Mouse (Mus musculus): Measurements from ENCODE around the gene Med13.
"Not testable (repeated sequence)": the region's sequence is repeated elsewhere in the genome, so short reads cannot be mapped to it uniquely, and the experiment has no call there.

Gene Med13

DNA sequence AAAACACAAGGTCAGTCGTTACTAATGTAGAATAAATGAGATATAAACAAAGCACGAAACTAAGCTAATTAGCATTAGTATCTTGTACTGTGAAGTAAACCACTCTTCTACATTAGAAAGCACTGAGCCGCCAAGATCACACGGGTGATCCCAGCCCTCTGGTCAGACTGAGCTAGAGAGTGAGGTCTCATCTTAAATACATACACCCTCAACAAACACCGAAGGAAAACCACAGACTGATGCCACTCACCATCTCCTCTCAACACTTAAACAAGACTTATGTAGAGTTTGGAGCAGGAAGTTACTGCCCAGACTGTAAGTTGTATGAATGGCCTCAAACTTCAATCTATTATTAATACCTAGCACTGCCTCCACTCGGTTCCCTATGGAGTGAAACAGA lies 47.1 kb downstream of the Med13 start:
- DNase-seq (ENCODE audit: low spot score): no peak

DNA sequence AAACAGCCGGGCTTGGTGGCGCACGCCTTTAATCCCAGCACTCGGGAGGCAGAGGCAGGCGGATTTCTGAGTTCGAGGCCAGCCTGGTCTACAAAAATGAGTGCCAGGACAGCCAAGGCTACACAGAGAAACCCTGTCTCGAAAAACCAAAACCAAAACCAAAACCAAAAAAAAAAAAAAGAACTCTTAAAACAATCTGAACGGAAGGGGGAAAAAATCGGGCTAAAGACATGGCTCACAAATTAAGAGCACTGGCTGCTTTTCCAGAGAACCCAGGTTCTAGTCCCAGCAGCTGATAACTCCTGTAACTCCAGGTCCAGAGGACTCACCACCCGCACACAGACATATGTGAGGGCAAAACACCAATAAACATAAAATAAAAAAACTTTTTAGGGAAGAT lies 65.2 kb downstream of the Med13 start:
- not testable (repeated sequence) for DNase-seq (ENCODE audit: low spot score)

DNA sequence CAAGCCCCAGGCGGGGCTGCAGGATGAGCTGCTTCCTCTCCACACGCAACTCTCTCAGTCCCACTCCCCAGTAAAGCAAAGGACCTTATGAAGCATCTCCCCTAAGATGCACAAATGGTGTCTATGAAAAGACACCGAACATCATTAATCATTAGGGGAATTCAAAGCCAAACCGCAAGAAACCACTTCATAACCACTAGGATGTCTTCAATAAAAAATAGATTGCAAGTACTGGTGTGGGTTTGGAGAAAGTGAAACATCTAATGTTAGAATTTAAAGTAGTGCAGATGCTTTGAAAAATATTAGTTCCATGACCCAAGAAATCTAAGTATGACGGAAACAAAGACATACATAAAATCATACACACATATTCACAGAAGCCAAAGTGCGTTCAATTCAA lies 65.7 kb downstream of the Med13 start:
- DNase-seq (ENCODE audit: low spot score): no peak

DNA sequence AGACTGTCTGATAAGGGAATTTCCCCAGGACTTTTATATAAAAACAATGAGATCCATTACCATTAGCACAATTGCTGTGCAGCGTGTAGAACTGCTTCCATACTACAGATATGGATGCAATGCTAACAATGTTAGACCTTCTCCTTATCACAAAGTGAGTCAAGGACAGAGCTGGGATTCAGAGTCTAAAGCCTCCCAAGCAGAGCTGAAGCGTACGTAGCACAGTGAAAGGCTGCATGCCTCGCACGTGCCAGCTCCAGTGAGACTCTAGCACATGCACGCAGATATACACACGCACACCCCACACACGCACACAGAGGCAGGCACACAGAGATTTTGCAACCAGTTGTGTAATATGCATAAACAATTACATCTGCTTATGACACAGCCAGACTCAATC lies 71.7 kb downstream of the Med13 start:
- no peak for DNase-seq (ENCODE audit: low spot score)

DNA sequence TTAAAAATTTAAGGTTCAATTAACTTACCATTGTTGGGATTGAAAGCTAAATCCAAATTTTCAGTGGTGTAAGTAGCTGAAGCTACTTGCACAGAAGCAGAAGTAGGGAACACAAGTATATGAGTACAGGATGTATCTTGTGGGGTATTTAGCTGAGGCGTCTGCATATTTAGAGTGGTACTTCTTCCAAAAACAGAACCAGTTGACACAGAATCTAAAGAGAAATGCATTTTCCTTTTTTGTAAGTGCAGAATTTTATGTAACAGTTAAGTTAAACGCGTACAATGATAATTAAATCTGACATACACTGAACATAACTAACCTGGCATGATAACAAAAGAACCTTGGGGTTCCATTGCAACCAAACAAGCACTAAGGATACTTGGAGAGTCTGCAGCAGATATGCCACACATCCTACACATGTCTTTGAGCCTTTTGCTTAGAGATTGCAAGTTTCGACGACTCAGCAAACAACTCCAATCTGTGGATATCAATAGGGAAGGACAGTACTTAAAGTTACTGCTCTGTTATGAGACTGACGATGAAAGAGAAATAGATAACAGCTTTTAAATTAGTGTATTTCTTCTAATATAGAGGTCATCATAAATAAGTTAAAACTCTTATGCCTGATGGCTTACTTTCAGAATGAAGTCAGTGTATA lies 78.8 kb downstream of the Med13 start:
- no peak for DNase-seq (ENCODE audit: low spot score)

DNA sequence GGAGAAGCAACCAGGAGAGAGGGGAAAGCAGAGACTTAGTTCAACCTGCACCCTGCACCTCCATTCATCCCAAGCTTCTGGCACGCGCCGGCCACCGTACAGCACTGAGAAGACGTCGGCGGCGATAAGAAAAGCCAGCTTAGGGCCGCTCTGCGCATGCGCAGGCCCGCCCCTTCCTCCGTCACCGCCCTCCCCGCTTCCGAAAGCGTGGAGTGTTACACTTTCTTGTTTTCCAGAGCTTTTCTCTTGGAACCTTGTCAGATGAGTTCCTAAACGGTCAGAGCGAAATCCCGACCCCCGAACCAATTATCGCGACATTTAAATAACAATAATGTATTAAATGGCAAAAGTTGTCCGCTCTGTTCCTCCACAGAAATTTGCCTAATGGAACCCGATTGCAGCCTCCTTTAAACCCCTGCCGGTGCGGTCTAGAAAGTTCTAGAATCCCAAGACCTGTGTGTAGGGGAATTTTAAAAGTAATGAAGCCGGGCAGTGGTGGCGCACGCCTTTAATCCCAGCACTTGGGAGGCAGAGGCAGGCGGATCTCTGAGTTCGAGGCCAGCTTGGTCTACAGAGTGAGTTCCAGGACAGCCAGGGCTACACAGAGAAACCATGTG lies 99.8 kb downstream of the Med13 start, which contains the start of gene Ints2:
Gene Ints2 (minus strand): TSS at position 116 of the 617 bp plus-strand sequence.
- DNase-seq (ENCODE audit: low spot score): peak; percentile 95

DNA sequence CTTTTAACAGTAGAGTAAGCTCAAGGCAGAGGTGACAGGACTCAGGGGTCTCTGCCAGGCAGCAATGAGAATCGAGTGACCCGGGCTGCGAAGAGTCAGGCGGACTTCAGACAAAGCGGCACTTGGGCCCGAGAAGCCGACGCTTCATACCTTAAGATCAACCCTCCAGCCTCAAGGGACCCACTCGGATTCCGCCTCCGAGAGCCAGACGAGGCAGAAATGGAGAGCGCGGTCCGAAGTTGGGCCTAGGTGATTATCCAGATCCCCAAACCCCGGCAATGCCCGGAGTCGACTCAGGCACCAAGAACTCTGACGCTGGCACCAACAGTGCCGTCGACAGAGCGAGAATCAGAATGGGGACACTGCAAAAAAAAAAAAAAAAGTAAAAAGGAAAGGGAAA lies 100.3 kb downstream of the Med13 start:
- peak; percentile 63 for DNase-seq (ENCODE audit: low spot score)

DNA sequence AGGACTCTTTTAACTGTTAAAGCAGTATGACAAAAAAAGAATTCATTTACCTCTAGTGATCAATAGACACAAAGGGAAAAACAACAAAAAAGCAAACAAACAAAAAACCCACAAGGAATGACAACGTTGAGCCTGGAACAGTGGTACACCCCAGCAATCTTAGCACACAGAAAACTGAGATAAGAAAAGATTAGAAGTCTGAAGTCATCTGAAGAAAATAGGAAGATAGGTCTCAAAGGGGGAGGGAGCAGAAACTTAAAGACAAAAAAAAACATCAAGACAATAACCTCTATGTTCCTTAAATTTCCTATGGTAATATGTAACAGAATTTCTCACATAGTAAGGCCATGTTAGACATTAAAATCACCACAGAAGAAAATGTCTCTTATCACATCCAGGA lies 104.1 kb downstream of the Med13 start:
- no peak for DNase-seq (ENCODE audit: low spot score)

DNA sequence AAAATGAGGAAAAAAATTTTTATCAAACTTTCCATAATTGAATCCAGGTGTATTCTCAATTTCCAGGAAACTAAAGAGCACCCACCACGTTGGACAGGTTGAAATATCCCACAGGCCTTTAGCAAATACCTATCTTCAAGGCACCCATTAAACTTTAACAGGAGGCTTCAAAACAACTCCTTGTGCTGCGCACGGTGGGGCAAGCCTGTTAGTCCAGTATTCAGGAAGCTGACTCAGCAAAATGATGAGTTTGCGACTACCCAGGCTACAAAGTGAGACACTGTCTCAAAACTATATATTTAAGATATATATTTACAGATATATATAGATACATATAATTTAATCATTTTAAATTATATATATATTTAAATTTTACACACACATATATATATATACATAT lies 125.0 kb downstream of the Med13 start:
- no peak for DNase-seq (ENCODE audit: low spot score)

DNA sequence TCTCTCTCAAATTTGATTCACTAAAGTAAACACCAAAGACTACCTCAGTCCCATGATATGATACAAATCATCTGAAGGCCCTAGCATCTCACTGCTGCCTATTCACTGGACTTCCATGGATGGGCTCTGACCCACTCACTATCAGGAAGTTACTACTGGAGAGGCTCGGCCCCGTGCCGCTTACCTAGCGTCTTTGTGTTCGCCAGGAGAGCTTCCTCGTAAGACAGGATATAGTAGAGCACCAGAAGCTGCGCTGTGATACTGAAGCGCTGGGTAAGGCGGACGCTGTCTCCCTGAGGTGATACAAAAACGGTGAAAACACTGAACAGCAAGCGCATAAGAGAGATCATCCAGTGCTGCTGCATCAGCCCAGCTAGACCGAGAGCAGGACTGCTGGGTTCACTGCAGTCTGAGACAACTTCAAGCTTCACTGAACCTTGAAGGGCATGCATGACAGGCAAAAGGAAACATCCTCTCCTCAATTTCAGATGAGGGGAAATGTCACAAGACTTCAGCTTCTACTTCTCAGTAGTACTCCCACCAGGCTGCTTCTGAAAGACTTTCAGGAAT lies 125.5 kb downstream of the Med13 start:
- no peak for DNase-seq (ENCODE audit: low spot score)

DNA sequence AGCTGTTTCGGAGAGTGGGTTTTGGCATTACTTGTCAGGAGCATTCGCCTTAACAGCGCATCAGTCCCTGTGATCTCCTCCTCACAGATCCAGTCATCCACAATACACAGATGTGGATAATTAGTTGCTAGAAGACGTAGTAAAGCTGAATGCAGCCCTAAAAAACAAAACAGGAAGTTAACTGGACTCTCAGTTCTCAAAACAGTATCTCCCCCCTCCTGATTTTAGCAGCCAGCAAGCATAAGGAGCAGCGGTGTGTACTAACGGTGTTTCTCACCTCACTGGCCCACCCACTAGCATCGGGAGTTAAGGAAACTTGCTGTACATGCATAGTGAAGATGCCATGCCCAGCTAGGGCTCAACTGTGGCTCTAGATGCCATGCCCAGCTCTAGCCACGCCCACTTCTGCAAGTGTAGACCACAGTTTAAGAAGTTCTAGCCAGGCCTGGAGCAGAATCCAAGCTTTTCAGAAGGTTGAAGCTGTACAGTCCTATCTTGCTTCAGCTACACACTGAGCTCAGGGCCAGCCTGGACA lies 130.7 kb downstream of the Med13 start:
- no peak for DNase-seq (ENCODE audit: low spot score)

DNA sequence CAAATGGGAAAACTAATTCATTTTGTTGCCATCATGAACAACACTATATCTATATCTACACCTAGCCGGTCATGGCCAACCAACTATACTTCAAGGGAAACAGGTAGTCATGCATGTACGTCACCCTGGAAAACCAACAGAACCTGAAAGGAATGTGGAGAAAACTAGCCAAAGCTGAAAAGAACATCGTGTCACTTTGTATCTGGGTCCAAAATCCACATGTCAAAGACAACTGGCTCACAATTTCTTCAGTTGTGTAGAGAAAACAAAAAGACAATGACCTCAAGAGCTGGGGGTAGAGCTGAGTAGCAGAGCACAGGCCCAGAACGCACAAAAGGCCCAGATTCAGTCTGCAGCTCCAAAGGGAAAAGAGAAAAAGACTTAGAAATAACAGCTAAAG lies 131.6 kb downstream of the Med13 start:
- no peak for DNase-seq (ENCODE audit: low spot score)

Measured in MN1 (cell line).